Mouse (Mus musculus) neural tube, embryonic 11.5 days (tissue): Measurements from ENCODE around the gene Ctnnbip1. TPM values are rescaled to one million over a fixed set of nuclear protein-coding genes. Genes with fewer than 3 reads are reported as not detected.

Experiments
- ATAC-seq: fragments of 200-750 bp; cut with Nextera tagmentation; 2 replicates; pipeline ENCODE4 v1.8.0; 2017; ENCODE audit warnings: moderate number of reproducible peaks, mild to moderate bottlenecking, moderate TSS enrichment, moderate library complexity; ENCODE audit not compliant: insufficient read depth, low FRiP score, low TSS enrichment
- DNase-seq: peaks from one replicate; pipeline ENCODE4 v3.0.0-alpha.2; 2015; ENCODE audit warnings: low spot score
- H3K27ac ChIP-seq: fragments of 300-500 bp; sonication (generic); 2 replicates; pipeline ENCODE4 v1.5.1; 2014; ENCODE audit warnings: low read depth, mild to moderate bottlenecking, low read length
- H3K27me3 ChIP-seq: fragments of 300-500 bp; sonication (generic); 2 replicates; pipeline ENCODE4 v1.6.1; 2014; ENCODE audit warnings: mild to moderate bottlenecking, low read length, mixed read lengths; ENCODE audit not compliant: control insufficient read depth, insufficient read depth
- H3K36me3 ChIP-seq: fragments of 300-500 bp; sonication (generic); 2 replicates; pipeline ENCODE4 v1.6.1; 2014; ENCODE audit warnings: mild to moderate bottlenecking, low read length, moderate library complexity, mixed read lengths; ENCODE audit not compliant: control insufficient read depth, insufficient read depth
- H3K4me1 ChIP-seq: fragments of 300-500 bp; sonication (generic); 2 replicates; pipeline ENCODE4 v1.6.1; 2014; ENCODE audit warnings: low read length, mixed read lengths; ENCODE audit not compliant: control insufficient read depth, insufficient read depth
- H3K4me2 ChIP-seq: fragments of 300-500 bp; sonication (generic); 2 replicates; pipeline ENCODE4 v1.6.1; 2014; ENCODE audit warnings: low read depth, mild to moderate bottlenecking, moderate library complexity
- H3K4me3 ChIP-seq: fragments of 300-500 bp; sonication (generic); 2 replicates; pipeline ENCODE4 v1.5.1; 2014; ENCODE audit warnings: low read depth, low read length
- H3K9ac ChIP-seq: fragments of 300-500 bp; sonication (generic); 2 replicates; pipeline ENCODE4 v1.6.1; 2014; ENCODE audit warnings: mild to moderate bottlenecking, low read length
- H3K9me3 ChIP-seq: fragments of 300-500 bp; sonication (generic); 2 replicates; pipeline ENCODE4 v1.6.1; 2016; ENCODE audit warnings: low read length; ENCODE audit not compliant: control insufficient read depth
- WGBS: fragments of 180-500 bp; shearing (Covaris S2); extraction: QIAGEN DNeasy Blood & Tissue Kit; methylation state at CpG from one replicate; pipeline ENCODE4 v1.1.7; 2014; 5-methylcytosine and 5-hydroxymethylcytosine counted together
- polyA plus RNA-seq: library from polyadenylated mRNA; unstranded; fragments of >200 nt; fragmentation: Nextera tagmentation; extraction: Ambion mirVana; gene quantifications from 2 replicates; pipeline ENCODE4 v1.2.1, GENCODE M21; 2014

Ctnnbip1 gene
- polyA plus RNA-seq, 1 experiment from 2014 or later, result 67.7 TPM

- no peak overlapping the region for H3K4me2 ChIP-seq
- DNase-seq (no peak), ATAC-seq (no peak)
- no peak overlapping the region for H3K27ac ChIP-seq
- H3K9me3 ChIP-seq, result no peaks in the 10 kb centered on the region
- H3K27me3 ChIP-seq, result no peaks in the 10 kb centered on the region
- no peak overlapping the region for H3K9ac ChIP-seq
- 87% methylated on average over 9 of the region's 9 CpGs for WGBS
- no peak overlapping the region for H3K4me3 ChIP-seq
- no peaks in the 10 kb centered on the region for H3K36me3 ChIP-seq
- H3K4me1 ChIP-seq, result no peaks in the 10 kb centered on the region
Measured at GRCm38 (mm10) chr4:149594913-149595581, 77.0 kb downstream of the Ctnnbip1 start.

- H3K27ac ChIP-seq, result no peak overlapping the region
- H3K4me2 ChIP-seq, result no peak overlapping the region
- ATAC-seq (no peak), DNase-seq (no peak)
- no peaks in the 10 kb centered on the region for H3K27me3 ChIP-seq
- no peak overlapping the region for H3K9ac ChIP-seq
- 0 out of 2 replicates have a peak, but pooled peaks cover 2% of the 10 kb centered on the region for H3K4me1 ChIP-seq
- no peaks in the 10 kb centered on the region for H3K36me3 ChIP-seq
- no peaks in the 10 kb centered on the region for H3K9me3 ChIP-seq
- 82% methylated on average over 12 of the region's 12 CpGs for WGBS
- no peak overlapping the region for H3K4me3 ChIP-seq
Measured at GRCm38 (mm10) chr4:149597641-149598208, 79.7 kb downstream of the Ctnnbip1 start.

- Histone ChIP-seq H3K27me3 (no peaks in the 10 kb centered on the region), H3K9me3 (no peaks in the 10 kb centered on the region), H3K4me1 (0 out of 2 replicates have a peak, but pooled peaks cover 2% of the 10 kb centered on the region), H3K4me2 (no peak overlapping the region), H3K27ac (no peak overlapping the region), H3K9ac (no peak overlapping the region), H3K4me3 (no peak overlapping the region), H3K36me3 (no peaks in the 10 kb centered on the region)
- WGBS, result 90% methylated on average over 6 of the region's 6 CpGs
- ATAC-seq (no peak), DNase-seq (no peak)
Measured at GRCm38 (mm10) chr4:149599549-149599948, 81.5 kb downstream of the Ctnnbip1 start.

- Histone ChIP-seq H3K9ac (no peak overlapping the region), H3K36me3 (no peaks in the 10 kb centered on the region), H3K9me3 (no peaks in the 10 kb centered on the region), H3K4me2 (no peak overlapping the region), H3K4me1 (0 out of 2 replicates have a peak, but pooled peaks cover 2% of the 10 kb centered on the region), H3K27me3 (no peaks in the 10 kb centered on the region), H3K27ac (no peak overlapping the region), H3K4me3 (no peak overlapping the region)
- 82% methylated on average over 4 of the region's 4 CpGs for WGBS
- ATAC-seq (no peak), DNase-seq (no peak)
Measured at GRCm38 (mm10) chr4:149600130-149600529, 82.1 kb downstream of the Ctnnbip1 start.

- ATAC-seq, result no peak
- no peak overlapping the region for H3K9ac ChIP-seq
- peaks cover 3% of the 10 kb centered on the region; the same call in 1 of the 2 replicates for H3K4me1 ChIP-seq
- H3K9me3 ChIP-seq, result no peaks in the 10 kb centered on the region
- 57% methylated on average over 4 of the region's 4 CpGs for WGBS
- H3K36me3 ChIP-seq, result no peaks in the 10 kb centered on the region
- H3K27me3 ChIP-seq, result no peaks in the 10 kb centered on the region
- H3K4me2 ChIP-seq, result no peak overlapping the region
- 0 out of 2 replicates have a peak overlapping the region, but pooled peaks have one; percentile 34 for H3K27ac ChIP-seq
- DNase-seq, result no peak
- no peak overlapping the region for H3K4me3 ChIP-seq
Measured at GRCm38 (mm10) chr4:149601484-149601883, 83.4 kb downstream of the Ctnnbip1 start.

DNA sequence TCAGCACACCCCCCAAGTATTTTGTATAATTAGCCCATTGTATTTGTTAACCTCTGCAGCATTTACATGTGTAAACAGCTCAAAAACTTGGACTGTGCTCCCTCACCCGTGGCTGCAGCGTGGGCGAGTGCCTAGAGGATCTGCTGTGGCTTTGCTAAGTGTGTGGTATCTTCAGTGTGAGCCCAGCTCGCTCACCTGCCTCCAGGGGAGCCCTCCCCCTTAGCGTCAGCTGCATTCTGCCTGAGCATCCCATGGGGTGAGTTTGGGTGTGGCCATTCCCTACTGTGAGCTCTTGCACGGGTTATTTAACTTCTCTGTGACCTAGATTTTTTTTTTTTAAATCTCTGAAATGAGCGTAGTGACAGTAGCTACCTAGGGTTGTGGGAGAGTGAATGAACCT lies 84.2 kb downstream of the Ctnnbip1 start:
- Histone ChIP-seq H3K4me2 (no peak overlapping the region), H3K9me3 (no peaks in the 10 kb centered on the region), H3K27me3 (no peaks in the 10 kb centered on the region), H3K9ac (no peak overlapping the region), H3K4me3 (no peak overlapping the region), H3K36me3 (no peaks in the 10 kb centered on the region), H3K27ac (no peak overlapping the region), H3K4me1 (peaks cover 10% of the 10 kb centered on the region; the same call in 1 of the 2 replicates)
- WGBS, result 55% methylated on average over 7 of the region's 7 CpGs
- no peak for DNase-seq
- ATAC-seq, result no peak

- Histone ChIP-seq H3K36me3 (no peaks in the 10 kb centered on the region), H3K9me3 (no peaks in the 10 kb centered on the region), H3K4me2 (no peak overlapping the region), H3K9ac (no peak overlapping the region), H3K27me3 (no peaks in the 10 kb centered on the region), H3K27ac (no peak overlapping the region), H3K4me1 (peaks cover 14% of the 10 kb centered on the region; the same call in 1 of the 2 replicates), H3K4me3 (no peak overlapping the region)
- DNase-seq, result no peak
- 81% methylated on average over 1 of the region's 1 CpGs for WGBS
- ATAC-seq, result no peak
Measured at GRCm38 (mm10) chr4:149603860-149604259, 85.8 kb downstream of the Ctnnbip1 start.

GRCm38 (mm10) chr4:149604518-149604917 lies 86.5 kb downstream of the Ctnnbip1 start:
- Histone ChIP-seq H3K27ac (no peak overlapping the region), H3K4me1 (peaks cover 14% of the 10 kb centered on the region; the same call in 1 of the 2 replicates), H3K36me3 (no peaks in the 10 kb centered on the region), H3K4me3 (no peak overlapping the region), H3K4me2 (no peak overlapping the region), H3K27me3 (no peaks in the 10 kb centered on the region), H3K9me3 (no peaks in the 10 kb centered on the region), H3K9ac (no peak overlapping the region)
- 78% methylated on average over 3 of the region's 3 CpGs for WGBS
- no peak for ATAC-seq
- DNase-seq, result no peak

DNA sequence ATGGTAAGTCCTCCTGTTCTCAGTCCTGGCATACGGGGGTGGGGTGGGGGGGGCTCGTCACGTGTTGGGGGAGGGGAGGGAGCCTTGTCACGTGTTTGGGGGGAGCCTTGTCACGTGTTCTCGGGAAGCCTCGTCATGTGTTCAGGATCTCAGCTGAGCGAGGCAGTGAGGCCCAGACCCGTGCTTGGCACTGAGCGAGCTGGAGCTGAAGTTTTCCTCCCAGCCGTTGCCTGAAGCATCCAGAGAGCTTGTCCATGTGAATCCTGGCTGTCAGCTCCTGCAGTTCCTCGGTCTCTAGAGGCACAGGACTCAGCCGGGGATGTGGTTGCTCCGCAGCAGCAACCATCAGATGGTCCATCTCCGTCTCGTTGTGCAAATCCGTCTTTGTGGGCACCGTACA lies 88.0 kb downstream of the Ctnnbip1 start:
- Histone ChIP-seq H3K36me3 (no peaks in the 10 kb centered on the region), H3K27me3 (no peaks in the 10 kb centered on the region), H3K9ac (no peak overlapping the region), H3K9me3 (no peaks in the 10 kb centered on the region), H3K4me3 (no peak overlapping the region), H3K4me2 (no peak overlapping the region), H3K4me1 (peaks cover 14% of the 10 kb centered on the region; the same call in 1 of the 2 replicates), H3K27ac (no peak overlapping the region)
- DNase-seq (no peak), ATAC-seq (no peak)
- 81% methylated on average over 18 of the region's 18 CpGs for WGBS
